Comparison of ENCODE assay signal across 17 mouse cellular contexts in the genomic region with DNA sequence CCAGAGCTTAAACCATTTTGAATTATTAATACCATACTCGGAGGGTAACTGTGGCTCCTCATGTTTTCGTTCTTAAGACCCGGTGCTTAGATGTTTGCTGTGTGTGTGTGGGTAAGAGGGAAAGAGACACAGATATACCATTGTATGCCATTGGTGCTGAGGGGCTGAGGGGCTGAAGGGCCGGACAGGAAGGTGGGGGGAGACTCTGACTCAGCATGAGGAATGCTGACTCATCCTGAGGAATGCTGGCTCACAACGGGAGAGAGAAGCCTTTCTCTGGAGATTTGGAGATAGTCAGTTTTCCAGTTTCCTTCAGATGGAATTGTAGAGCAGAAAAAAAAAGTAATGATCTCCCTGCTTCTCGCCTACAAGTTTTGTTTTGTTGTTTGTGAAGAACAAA.
DNase-seq lines count a peak whose midpoint lies in the region; ATAC-seq and TF ChIP-seq lines count a peak whose summit lies in the region.
"Had no signal": no experiment of that assay in that cellular context is flagged by ENCODE, and none has a peak within 500 bp of the region (broad histone marks: within the 10 kb centered on the region; RNA-seq: fewer than 3 reads in every experiment).

No protein-coding gene starts in this region.

- no peak overlapping the region for H3K27ac ChIP-seq in thymus, adult 2 months (ENCODE audit: control insufficient read depth, insufficient read depth, low read length)
- H3K27ac ChIP-seq: heart, embryonic 15.5 days; left cerebral cortex, adult 2 months; liver, embryonic 12.5 days; macrophage had no signal

- H3K4me3 ChIP-seq in megakaryocyte, embryonic 14.5 days (replicated peaks) = peak overlapping the region; percentile 84
- H3K4me3 ChIP-seq in myocyte = peak overlapping the region; percentile 19
- H3K4me3 ChIP-seq in thymus, adult 2 months (ENCODE audit: control insufficient read depth, insufficient read depth, low read length) = no peak overlapping the region
- H3K4me3 ChIP-seq: forebrain, embryonic 12.5 days; heart, embryonic 15.5 days; left cerebral cortex, adult 2 months; liver, embryonic 12.5 days had no signal

- TF ChIP-seq POLR2A in myocyte (IDR thresholded peaks at IDR 0.05; ENCODE audit: insufficient read length, low read depth) = peak; percentile 24
- TF ChIP-seq POLR2A in thymus, adult 2 months (IDR thresholded peaks at IDR 0.05; ENCODE audit: control insufficient read depth, extremely low read depth, insufficient read depth, low read length, poor library complexity) = no peak

- no peak for DNase-seq in frontal cortex, postnatal 36 days (ENCODE audit: low spot score in 2 of 2)
- DNase-seq in WW6 (ENCODE audit: low read depth, low spot score) = peak; percentile 48
- no peak for DNase-seq in thymus, adult 2 months
- DNase-seq in left cerebral cortex, postnatal 4 days = no peak
- DNase-seq: cerebellum, adult 8-10 months; gastrocnemius, postnatal 14 days; kidney, postnatal 36 days; thymus, adult 18-20 months had no signal

- 69% methylated on average over 6 of the region's 6 CpGs for WGBS in thymus, adult 2 months

- intact Hi-C loops in left cerebral cortex, postnatal 4 days (cut with DNase I) = no loop called here

- H3K79me2 ChIP-seq in myocyte (ENCODE audit: control insufficient read depth, insufficient read depth) = no peaks in the 10 kb centered on the region

- H3K9me3 ChIP-seq in megakaryocyte, embryonic 14.5 days = no peaks in the 10 kb centered on the region
- H3K9me3 ChIP-seq: forebrain, embryonic 12.5 days; heart, embryonic 15.5 days; liver, embryonic 12.5 days had no signal

- no peaks in the 10 kb centered on the region for H3K36me3 ChIP-seq in megakaryocyte, embryonic 14.5 days (replicated peaks; ENCODE audit: low read length)
- H3K36me3 ChIP-seq in myocyte (ENCODE audit: control insufficient read depth, insufficient read depth) = peaks cover 4% of the 10 kb centered on the region
- H3K36me3 ChIP-seq in thymus, adult 2 months (ENCODE audit: control insufficient read depth, insufficient read depth, low read length) = no peaks in the 10 kb centered on the region
- H3K36me3 ChIP-seq: forebrain, embryonic 12.5 days; heart, embryonic 15.5 days; liver, embryonic 12.5 days had no signal

- ATAC-seq in frontal cortex, adult (ENCODE audit: low TSS enrichment) = peak; percentile 50
- no peak for ATAC-seq in megakaryocyte, adult 5-6 weeks (ENCODE audit: poor library complexity, severe bottlenecking)
- ATAC-seq: liver, embryonic 12.5 days had no signal

- peak overlapping the region; percentile 35 for H3ac ChIP-seq in myocyte (ENCODE audit: control insufficient read depth, insufficient read length)

- TF ChIP-seq CTCF in thymus, adult 2 months (IDR thresholded peaks at IDR 0.05; ENCODE audit: borderline replicate concordance, control insufficient read depth, extremely low read depth, insufficient read depth, low read length, poor library complexity) = no peak

- peaks cover 35% of the 10 kb centered on the region for H3K4me1 ChIP-seq in megakaryocyte, embryonic 14.5 days
- no peaks in the 10 kb centered on the region for H3K4me1 ChIP-seq in thymus, adult 2 months (replicated peaks; ENCODE audit: control insufficient read depth, insufficient read depth, low read length)

- H3K27me3 ChIP-seq in megakaryocyte, embryonic 14.5 days (replicated peaks) = peaks cover 16% of the 10 kb centered on the region
- no peaks in the 10 kb centered on the region for H3K27me3 ChIP-seq in myocyte (ENCODE audit: control insufficient read depth, insufficient read depth, insufficient read length)
- H3K27me3 ChIP-seq in thymus, adult 2 months (ENCODE audit: control insufficient read depth, insufficient read depth, low read length) = no peaks in the 10 kb centered on the region
- H3K27me3 ChIP-seq: forebrain, embryonic 12.5 days; heart, embryonic 15.5 days; liver, embryonic 12.5 days had no signal

- H3K4me2 ChIP-seq in myocyte (ENCODE audit: low read depth) = peak overlapping the region; percentile 98
- H3K4me2 ChIP-seq: forebrain, embryonic 12.5 days; heart, embryonic 15.5 days; liver, embryonic 12.5 days had no signal

TF ChIP-seq in myocyte, 11 proteins besides CTCF, POLR2A, EP300 and RAD21:
- TF ChIP-seq TCF3 (IDR thresholded peaks at IDR 0.05; ENCODE audit: insufficient read length, low read depth) (no peak), MYOD1 (IDR thresholded peaks at IDR 0.05; ENCODE audit: control insufficient read depth in 1 of 3, insufficient read length in 2 of 3, low read depth in 2 of 3) (no peak), SRF (IDR thresholded peaks at IDR 0.05; ENCODE audit: control insufficient read depth, insufficient read length, low read depth) (no peak)
